Mouse (Mus musculus): ENCODE data around the gene Tmtc3. TPM values are rescaled to one million over a fixed set of nuclear protein-coding genes. Genes with fewer than 3 reads are reported as not detected.
"Not testable (repeated sequence)": the region's sequence is repeated elsewhere in the genome, so short reads cannot be mapped to it uniquely, and the experiment has no call there.

Gene Tmtc3
- polyA plus RNA-seq, 1 experiment from 2014 or later, result 12.8 TPM

DNA sequence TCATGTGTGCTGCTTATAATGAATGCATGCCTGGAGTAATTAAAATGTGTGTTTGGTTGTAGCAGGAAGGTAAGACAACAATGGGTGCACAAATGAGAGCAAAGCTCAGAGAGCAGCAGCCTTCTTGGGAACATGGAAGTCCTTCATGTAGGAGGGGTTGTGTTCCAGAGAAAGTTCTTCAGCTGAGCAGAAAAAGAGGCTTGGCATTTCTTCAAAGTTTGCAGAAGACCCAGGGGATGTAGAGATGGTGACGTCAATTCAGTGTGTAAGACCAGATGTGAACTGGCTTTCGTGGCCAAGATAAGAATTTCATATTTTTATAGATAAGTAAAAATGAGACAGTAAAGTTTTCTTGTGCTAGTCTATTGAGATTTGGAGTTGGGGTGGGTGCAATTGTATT lies 59.6 kb downstream of the Tmtc3 start:
- Histone ChIP-seq H3K27me3 (no peaks in the 10 kb centered on the region), H3K27ac (replicated peaks) (no peak overlapping the region), H3K36me3 (no peaks in the 10 kb centered on the region), H3K4me1 (replicated peaks) (no peaks in the 10 kb centered on the region), H3K4me2 (no peak overlapping the region), H3K4me3 (no peak overlapping the region), H3K9me3 (no peaks in the 10 kb centered on the region), H3K9ac (no peak overlapping the region)
- WGBS, result 86% methylated on average over 2 of the region's 2 CpGs
- no peak for ATAC-seq (ENCODE audit: low read depth)

DNA sequence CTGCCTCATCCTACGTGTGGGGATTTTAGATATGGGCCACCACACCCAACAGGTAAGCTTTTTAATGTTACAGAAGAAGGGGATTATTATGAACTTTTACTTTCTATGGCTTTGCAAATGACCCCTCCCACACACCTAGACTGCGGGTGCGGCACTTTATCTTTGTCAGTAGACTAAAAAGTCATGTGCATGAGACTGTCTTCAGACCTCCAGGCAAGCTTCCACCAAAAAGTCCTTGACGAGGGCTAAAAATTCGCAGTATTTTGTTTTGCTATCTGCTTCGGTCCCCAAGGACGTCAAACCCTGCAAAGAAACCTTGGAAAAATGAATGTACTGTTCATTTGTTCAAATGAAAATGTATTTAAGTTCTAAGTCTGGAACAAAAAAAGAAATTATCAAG lies 71.6 kb downstream of the Tmtc3 start:
- no peaks in the 10 kb centered on the region for H3K4me1 ChIP-seq (replicated peaks)
- H3K9me3 ChIP-seq, result no peaks in the 10 kb centered on the region
- H3K9ac ChIP-seq, result no peak overlapping the region
- no peak for ATAC-seq (ENCODE audit: low read depth)
- H3K27me3 ChIP-seq, result no peaks in the 10 kb centered on the region
- H3K4me2 ChIP-seq, result no peak overlapping the region
- no peaks in the 10 kb centered on the region for H3K36me3 ChIP-seq
- 89% methylated on average over 7 of the region's 7 CpGs for WGBS
- no peak overlapping the region for H3K27ac ChIP-seq (replicated peaks)
- H3K4me3 ChIP-seq, result no peak overlapping the region

DNA sequence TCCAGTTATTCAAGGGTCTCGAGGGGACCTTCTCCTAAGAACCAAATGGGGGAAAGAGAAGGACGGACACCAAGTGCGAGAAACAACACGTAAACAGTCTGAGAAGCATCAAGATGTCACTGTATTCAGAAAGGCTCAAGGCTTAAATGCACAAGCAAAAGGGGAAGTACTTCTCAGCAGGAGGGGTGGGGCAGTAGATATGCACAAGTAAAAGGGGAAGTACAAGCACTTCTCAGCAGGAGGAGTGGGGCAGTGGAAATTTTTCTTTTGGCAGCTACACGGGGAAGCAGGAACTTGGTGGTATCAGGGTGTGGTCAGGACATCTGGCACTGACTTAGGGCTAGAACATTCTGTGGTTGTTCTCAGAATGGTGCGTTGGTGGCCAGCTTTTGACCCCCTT lies 84.8 kb downstream of the Tmtc3 start:
- not testable (repeated sequence) for ATAC-seq (ENCODE audit: low read depth); H3K27ac ChIP-seq (replicated peaks)
- WGBS, result 90% methylated on average over 6 of the region's 6 CpGs

More for the DNA sequence above, 84.8 kb downstream of the Tmtc3 start:
- H3K27me3 ChIP-seq; H3K9ac ChIP-seq; H3K4me3 ChIP-seq; H3K4me1 ChIP-seq (replicated peaks); H3K36me3 ChIP-seq; H3K4me2 ChIP-seq; H3K9me3 ChIP-seq: not testable (repeated sequence)

Other genes with a start within 250 kb of the Tmtc3 start
- not detected in 2 replicates for gene Gm4301, start 151.7 kb downstream of the Tmtc3 start, polyA plus RNA-seq (2015; fragmentation: Nextera tagmentation; extraction: Ambion mirVana)
- gene Gm4302, start 146.5 kb downstream of the Tmtc3 start, polyA plus RNA-seq (2015; fragmentation: Nextera tagmentation; extraction: Ambion mirVana), result not detected in 2 replicates
- not detected in 2 replicates for gene Gm4303, start 141.4 kb downstream of the Tmtc3 start, polyA plus RNA-seq (2015; fragmentation: Nextera tagmentation; extraction: Ambion mirVana)
- gene Gm4305, start 136.3 kb downstream of the Tmtc3 start, polyA plus RNA-seq (2015; fragmentation: Nextera tagmentation; extraction: Ambion mirVana), result not detected in 2 replicates
- not detected in 2 replicates for gene Gm4307, start 126.0 kb downstream of the Tmtc3 start, polyA plus RNA-seq (2015; fragmentation: Nextera tagmentation; extraction: Ambion mirVana)
- not detected in 2 replicates for gene Gm4312, start 104.8 kb downstream of the Tmtc3 start, polyA plus RNA-seq (2015; fragmentation: Nextera tagmentation; extraction: Ambion mirVana)
- gene Cep290, start 208 bp upstream of the Tmtc3 start, polyA plus RNA-seq (2015; fragmentation: Nextera tagmentation; extraction: Ambion mirVana), result 5.7 and 6.2 TPM in 2 replicates
- gene 4930430F08Rik, start 103.1 kb upstream of the Tmtc3 start, polyA plus RNA-seq (2015; fragmentation: Nextera tagmentation; extraction: Ambion mirVana), result 12.3 and 12.8 TPM in 2 replicates
- 0.36 and 0.47 TPM in 2 replicates for gene 1700017N19Rik, start 103.1 kb upstream of the Tmtc3 start, polyA plus RNA-seq (2015; fragmentation: Nextera tagmentation; extraction: Ambion mirVana)

Measured in neural tube, embryonic 13.5 days (tissue).